Mouse (Mus musculus): ENCODE measurements around the gene Naga. TPM values are rescaled to one million over a fixed set of nuclear protein-coding genes. Genes with fewer than 3 reads are reported as not detected.

Gene Naga
- total RNA-seq, 2 experiments from 2014 or later: 33.1 to 36.7 TPM

- no peak for DNase-seq (ENCODE audit: extremely low spot score in 1 of 2, low spot score in 1 of 2)
Observed at GRCm38 (mm10) chr15:82358431-82359260, 19.9 kb upstream of the Naga start.

- DNase-seq (ENCODE audit: extremely low spot score in 1 of 2, low spot score in 1 of 2): peak; percentile 90 to 91
Observed at GRCm38 (mm10) chr15:82354126-82354945, 15.6 kb upstream of the Naga start, which contains the start of gene Ndufa6. Gene Ndufa6 (minus strand): TSS chr15:82354322.

- no peak for DNase-seq (ENCODE audit: extremely low spot score in 1 of 2, low spot score in 1 of 2)
Observed at GRCm38 (mm10) chr15:82353745-82354113, 15.0 kb upstream of the Naga start.

GRCm38 (mm10) chr15:82353078-82353744 is 14.5 kb upstream of the Naga start:
- no peak for DNase-seq (ENCODE audit: extremely low spot score in 1 of 2, low spot score in 1 of 2)

GRCm38 (mm10) chr15:82351480-82351879 is 12.8 kb upstream of the Naga start:
- no peak for DNase-seq (ENCODE audit: extremely low spot score in 1 of 2, low spot score in 1 of 2)

- no peak for DNase-seq (ENCODE audit: extremely low spot score in 1 of 2, low spot score in 1 of 2)
Observed at GRCm38 (mm10) chr15:82350349-82350748, 11.6 kb upstream of the Naga start.

- no peak for DNase-seq (ENCODE audit: extremely low spot score in 1 of 2, low spot score in 1 of 2)
Observed at GRCm38 (mm10) chr15:82348999-82349341, 10.2 kb upstream of the Naga start.

- no peak for DNase-seq (ENCODE audit: extremely low spot score in 1 of 2, low spot score in 1 of 2)
Observed at GRCm38 (mm10) chr15:82348258-82348998, 9.7 kb upstream of the Naga start.

GRCm38 (mm10) chr15:82347852-82348251 is 9.1 kb upstream of the Naga start:
- no peak for DNase-seq (ENCODE audit: extremely low spot score in 1 of 2, low spot score in 1 of 2)

GRCm38 (mm10) chr15:82347303-82347676 is 8.6 kb upstream of the Naga start:
- no peak for DNase-seq (ENCODE audit: extremely low spot score in 1 of 2, low spot score in 1 of 2)

- no peak for DNase-seq (ENCODE audit: extremely low spot score in 1 of 2, low spot score in 1 of 2)
Observed at GRCm38 (mm10) chr15:82346580-82347302, 8.0 kb upstream of the Naga start.

GRCm38 (mm10) chr15:82345820-82346470 is 7.2 kb upstream of the Naga start:
- peak; percentile 92 to 95 for DNase-seq (ENCODE audit: extremely low spot score in 1 of 2, low spot score in 1 of 2)

- DNase-seq (ENCODE audit: extremely low spot score in 1 of 2, low spot score in 1 of 2): no peak
Observed at GRCm38 (mm10) chr15:82344971-82345370, 6.2 kb upstream of the Naga start.

- no peak for DNase-seq (ENCODE audit: extremely low spot score in 1 of 2, low spot score in 1 of 2)
Observed at GRCm38 (mm10) chr15:82343368-82344287, 4.9 kb upstream of the Naga start.

- no peak for DNase-seq (ENCODE audit: extremely low spot score in 1 of 2, low spot score in 1 of 2)
Observed at GRCm38 (mm10) chr15:82342543-82342935, 3.8 kb upstream of the Naga start.

- no peak for DNase-seq (ENCODE audit: extremely low spot score in 1 of 2, low spot score in 1 of 2)
Observed at GRCm38 (mm10) chr15:82341675-82342542, 3.2 kb upstream of the Naga start.

GRCm38 (mm10) chr15:82341036-82341501 is 2.3 kb upstream of the Naga start:
- no peak for DNase-seq (ENCODE audit: extremely low spot score in 1 of 2, low spot score in 1 of 2)
